Mouse (Mus musculus) macrophage (primary cell): ENCODE measurements around the gene Gad2. TPM values are rescaled to one million over a fixed set of nuclear protein-coding genes. Genes with fewer than 3 reads are reported as not detected.

Experiments
- H3K27ac ChIP-seq: fragments of 350-480 bp; formaldehyde crosslinking; 2 replicates; pipeline ENCODE4 v1.9.0; 2021
- H3K36me3 ChIP-seq: fragments of 350-480 bp; formaldehyde crosslinking; 2 replicates; pipeline ENCODE4 v1.9.0; 2021; ENCODE audit errors: inconsistent target
- H3K4me3 ChIP-seq: fragments of 350-480 bp; formaldehyde crosslinking; 2 replicates; pipeline ENCODE4 v1.9.0; 2021; ENCODE audit errors: inconsistent target
- H3K79me2 ChIP-seq: fragments of 350-480 bp; formaldehyde crosslinking; 2 replicates; pipeline ENCODE4 v1.9.0; 2021; ENCODE audit errors: inconsistent target
- whole genome bisulfite sequencing: methylation state at CpG from one replicate; pipeline ENCODE4 v1.1.7; 2026; ENCODE audit warnings: inconsistent platforms; ENCODE audit not compliant: missing documents; 5-methylcytosine and 5-hydroxymethylcytosine counted together
- polyA plus RNA-seq: library from polyadenylated mRNA; stranded (reverse); fragments of 250-400 nt; gene quantifications from 3 replicates; pipeline ENCODE4 v1.2.4, GENCODE M21; 2018; ENCODE audit warnings: inconsistent platforms

Gad2 gene
- polyA plus RNA-seq, 1 experiment from 2014 or later, result not detected

GRCm38 (mm10) chr2:22704780-22705727, 83.0 kb downstream of the Gad2 start:
- Histone ChIP-seq H3K4me3 (no peak overlapping the region), H3K36me3 (no peaks in the 10 kb centered on the region), H3K27ac (no peak overlapping the region), H3K79me2 (no peaks in the 10 kb centered on the region)
- WGBS, result 74% methylated on average over 4 of the region's 4 CpGs

- Histone ChIP-seq H3K79me2 (no peaks in the 10 kb centered on the region), H3K36me3 (no peaks in the 10 kb centered on the region), H3K27ac (no peak overlapping the region), H3K4me3 (no peak overlapping the region)
- WGBS, result 80% methylated on average over 3 of the region's 3 CpGs
These were observed 84.2 kb downstream of the Gad2 start for GRCm38 (mm10) chr2:22706233-22706632.

- no peak overlapping the region for H3K4me3 ChIP-seq
- WGBS, result 21% methylated on average over 8 of the region's 8 CpGs
These were observed 99.8 kb downstream of the Gad2 start for GRCm38 (mm10) chr2:22721522-22722470.

GRCm38 (mm10) chr2:22723927-22724534, 102.0 kb downstream of the Gad2 start:
- 49% methylated on average over 3 of the region's 3 CpGs for WGBS
- Histone ChIP-seq H3K4me3 (no peak overlapping the region), H3K27ac (peak overlapping the region; percentile 38), H3K36me3 (no peaks in the 10 kb centered on the region), H3K79me2 (no peaks in the 10 kb centered on the region)

More at GRCm38 (mm10) chr2:22721522-22722470, 99.8 kb downstream of the Gad2 start:
- no peaks in the 10 kb centered on the region for H3K79me2 ChIP-seq
- no peak overlapping the region for H3K27ac ChIP-seq
- H3K36me3 ChIP-seq, result no peaks in the 10 kb centered on the region

- no peak overlapping the region for H3K27ac ChIP-seq
- 78% methylated on average over 1 of the region's 1 CpGs for WGBS
- no peaks in the 10 kb centered on the region for H3K36me3 ChIP-seq
- H3K4me3 ChIP-seq, result no peak overlapping the region
- no peaks in the 10 kb centered on the region for H3K79me2 ChIP-seq
These were observed 105.1 kb downstream of the Gad2 start for GRCm38 (mm10) chr2:22727113-22727512.

DNA sequence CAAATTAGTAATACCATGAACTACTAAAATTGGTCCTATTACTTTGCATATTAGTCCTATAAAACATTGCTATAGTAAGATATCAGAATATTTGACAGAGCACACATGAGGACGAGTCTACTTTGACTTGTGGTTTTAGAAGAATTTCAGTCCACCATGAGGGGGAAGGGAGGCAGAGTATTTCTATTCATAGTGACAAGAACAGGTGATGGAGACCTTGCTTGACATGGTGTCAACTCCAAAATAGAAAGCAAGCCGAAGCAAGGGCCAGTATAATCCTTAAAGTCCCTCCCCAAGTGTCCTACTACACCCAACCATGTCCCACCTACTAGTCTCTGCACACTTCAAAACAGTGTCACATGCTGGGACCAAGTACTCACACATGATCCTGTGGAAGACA, 114.1 kb downstream of the Gad2 start:
- no peak overlapping the region for H3K27ac ChIP-seq
- no peaks in the 10 kb centered on the region for H3K79me2 ChIP-seq
- no peaks in the 10 kb centered on the region for H3K36me3 ChIP-seq
- H3K4me3 ChIP-seq, result no peak overlapping the region
- 64% methylated on average over 2 of the region's 2 CpGs for WGBS

DNA sequence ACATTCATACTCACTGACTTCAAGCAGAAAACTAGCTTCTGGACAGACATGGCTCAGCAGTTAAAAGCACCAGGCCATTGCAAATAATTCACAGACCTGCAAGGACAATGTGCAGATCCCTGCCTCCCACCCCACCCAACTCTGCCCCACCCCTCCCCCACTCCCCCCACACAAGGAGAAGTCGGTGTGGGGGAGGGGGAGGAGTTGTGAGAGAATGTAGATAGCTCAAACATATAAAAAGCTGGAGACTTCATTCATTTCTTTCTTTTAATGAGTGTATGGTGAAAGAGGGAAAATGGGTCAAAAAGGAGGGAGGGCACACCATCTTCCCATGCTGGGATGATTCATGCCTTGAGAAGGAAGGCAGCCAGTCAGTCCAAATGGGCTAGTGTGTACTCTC, 117.4 kb downstream of the Gad2 start:
- Histone ChIP-seq H3K27ac (no peak overlapping the region), H3K36me3 (no peaks in the 10 kb centered on the region), H3K79me2 (no peaks in the 10 kb centered on the region), H3K4me3 (no peak overlapping the region)
- WGBS, result no CpG with 5 or more reads among the region's 1 CpGs

GRCm38 (mm10) chr2:22740441-22740840, 118.4 kb downstream of the Gad2 start:
- H3K79me2 ChIP-seq, result no peaks in the 10 kb centered on the region
- 100% methylated on average over 1 of the region's 1 CpGs for WGBS
- H3K36me3 ChIP-seq, result no peaks in the 10 kb centered on the region
- no peak overlapping the region for H3K4me3 ChIP-seq
- H3K27ac ChIP-seq, result no peak overlapping the region

DNA sequence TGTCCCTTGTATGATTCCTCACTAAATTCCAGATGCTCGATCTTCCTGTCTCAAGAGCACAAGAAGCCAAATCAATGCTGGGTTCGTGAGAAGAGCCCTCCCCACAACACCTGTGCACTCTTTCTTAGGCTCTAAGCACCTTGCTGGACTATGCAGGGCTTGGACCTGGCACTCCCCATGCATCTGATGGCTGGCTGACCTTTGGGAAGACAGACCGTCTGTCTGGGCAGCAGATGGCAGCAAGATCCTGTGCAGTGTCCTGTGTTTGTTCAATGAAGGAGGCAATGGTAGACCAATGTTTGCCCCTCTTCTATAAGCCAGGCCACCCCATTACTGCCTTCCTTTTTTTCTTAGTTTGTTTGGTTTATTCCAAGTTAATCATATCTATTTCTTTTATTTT, 119.2 kb downstream of the Gad2 start:
- WGBS, result 92% methylated on average over 3 of the region's 3 CpGs
- H3K4me3 ChIP-seq, result no peak overlapping the region
- no peaks in the 10 kb centered on the region for H3K79me2 ChIP-seq
- H3K36me3 ChIP-seq, result no peaks in the 10 kb centered on the region
- H3K27ac ChIP-seq, result no peak overlapping the region

Other genes with a start within 250 kb of the Gad2 start
- 99.7 to 351 TPM (median 202 TPM) in 3 replicates for gene Apbb1ip, start 151.9 kb downstream of the Gad2 start, polyA plus RNA-seq